Mouse (Mus musculus): ENCODE measurements around the gene Rnf7.
"Not testable (repeated sequence)": the region's sequence is repeated elsewhere in the genome, so short reads cannot be mapped to it uniquely, and the experiment has no call there.

Rnf7 gene

DNA sequence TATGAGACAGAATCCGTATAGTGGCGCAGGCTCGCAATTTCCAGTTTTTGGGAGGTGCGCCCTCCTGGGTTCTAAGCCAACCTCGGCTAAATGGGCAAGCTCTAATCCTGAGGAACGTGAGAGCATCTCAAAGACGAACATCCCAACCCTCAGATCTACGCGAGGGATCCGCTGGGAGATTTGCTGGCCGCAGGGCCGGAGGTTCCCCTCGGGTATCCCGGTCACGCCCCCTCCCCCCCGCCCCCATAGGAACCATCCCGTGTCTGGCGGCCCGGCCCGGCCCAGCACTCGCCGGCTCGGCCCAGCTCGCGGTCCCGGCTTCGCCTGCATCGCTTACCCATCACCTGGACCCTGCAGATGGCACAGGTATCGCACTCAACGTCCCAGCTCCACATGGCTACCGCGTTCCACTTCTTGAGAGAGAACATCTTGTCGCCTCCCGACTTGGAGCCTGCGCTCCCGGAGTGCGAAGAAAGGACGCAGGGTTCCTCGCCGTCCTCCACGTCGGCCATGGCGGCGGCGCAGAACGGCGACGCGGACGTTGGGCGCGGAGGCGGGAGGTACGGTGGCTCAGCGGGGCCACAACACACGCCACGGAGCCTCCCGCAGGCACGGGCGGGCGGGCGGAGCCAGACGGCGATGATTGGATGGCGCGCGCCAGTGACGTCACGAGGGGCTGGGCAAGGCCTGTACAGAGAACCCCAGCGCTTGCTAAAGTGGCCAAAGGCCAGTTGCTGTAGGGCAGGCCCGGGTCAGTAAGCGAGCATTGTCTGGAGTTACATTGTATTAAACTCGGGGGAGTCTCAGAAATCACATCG lies at the start of gene Rnf7:
Rnf7 (minus strand) TSS at position 605 of the 818 bp plus-strand sequence.
- peak; percentile 88 for DNase-seq (ENCODE audit: low read depth, low spot score)

DNA sequence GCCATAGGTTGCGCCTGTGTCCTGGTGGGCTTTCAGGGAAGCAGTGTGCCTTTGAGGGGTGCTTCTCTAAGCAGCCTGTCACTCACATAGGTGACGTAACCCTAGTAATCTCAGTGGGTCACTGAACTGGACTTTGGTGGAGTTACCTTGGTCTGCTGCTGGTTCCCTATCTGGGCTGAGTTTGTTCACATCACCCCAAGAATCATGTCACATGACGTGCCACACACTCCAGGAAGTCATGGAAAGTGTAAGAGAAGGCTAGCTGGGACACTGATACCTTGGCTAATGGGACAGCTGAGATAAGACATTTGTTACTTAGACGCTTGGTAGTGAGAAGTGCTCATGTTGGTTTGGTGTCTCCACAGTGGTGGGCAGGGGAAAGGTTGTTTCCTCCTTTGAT lies 47.5 kb upstream of the Rnf7 start:
- DNase-seq (ENCODE audit: low read depth, low spot score), result no peak

DNA sequence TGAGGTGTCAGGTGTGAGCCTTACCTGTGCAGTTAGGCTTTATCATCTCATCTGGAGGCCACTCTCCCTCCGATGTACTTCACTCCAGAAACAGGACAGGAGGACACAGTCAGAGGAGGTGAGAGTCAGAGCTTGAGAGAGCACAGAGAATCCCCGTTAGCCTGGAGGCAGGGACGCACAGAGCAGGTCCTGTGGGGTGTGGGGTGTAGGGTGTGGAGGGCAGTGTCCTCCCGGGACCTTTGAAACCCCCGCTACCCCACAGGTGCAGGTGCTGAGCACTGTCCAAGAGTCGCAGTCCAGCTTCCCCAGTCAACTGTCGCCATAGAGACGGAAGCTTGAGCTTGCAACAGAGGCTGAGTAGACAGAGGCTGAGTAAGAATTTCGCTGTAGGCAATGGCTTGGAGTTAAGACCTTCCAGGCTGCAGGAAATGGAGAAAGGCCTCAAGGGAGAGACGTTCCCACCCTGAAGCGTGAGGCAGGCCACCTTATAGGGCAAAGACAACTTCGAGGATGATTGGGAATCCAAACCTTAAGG lies 46.6 kb upstream of the Rnf7 start, which contains the start of gene Gm28729:
Gm28729 (minus strand) TSS at position 293 of the 535 bp plus-strand sequence.
- DNase-seq (ENCODE audit: low read depth, low spot score), result no peak

DNA sequence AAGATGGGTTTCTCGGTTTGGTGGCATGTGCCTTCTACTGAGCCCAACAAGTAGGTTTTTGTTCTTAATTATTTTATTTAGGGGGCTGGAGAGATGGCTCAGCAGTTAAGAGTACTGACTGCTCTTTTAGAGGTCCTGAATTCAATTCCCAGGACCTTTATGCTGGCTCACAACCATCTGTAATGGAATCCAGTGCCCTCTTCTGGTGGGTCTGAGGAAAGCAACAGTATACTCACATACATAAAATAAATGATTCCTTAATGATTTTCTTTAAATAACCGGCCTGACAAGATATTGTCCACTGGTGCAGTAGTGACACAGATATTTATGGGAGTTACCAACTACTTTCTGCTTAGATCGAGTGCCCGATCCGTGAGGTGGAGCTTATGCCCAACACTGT lies 44.7 kb upstream of the Rnf7 start:
- DNase-seq (ENCODE audit: low read depth, low spot score), result no peak

DNA sequence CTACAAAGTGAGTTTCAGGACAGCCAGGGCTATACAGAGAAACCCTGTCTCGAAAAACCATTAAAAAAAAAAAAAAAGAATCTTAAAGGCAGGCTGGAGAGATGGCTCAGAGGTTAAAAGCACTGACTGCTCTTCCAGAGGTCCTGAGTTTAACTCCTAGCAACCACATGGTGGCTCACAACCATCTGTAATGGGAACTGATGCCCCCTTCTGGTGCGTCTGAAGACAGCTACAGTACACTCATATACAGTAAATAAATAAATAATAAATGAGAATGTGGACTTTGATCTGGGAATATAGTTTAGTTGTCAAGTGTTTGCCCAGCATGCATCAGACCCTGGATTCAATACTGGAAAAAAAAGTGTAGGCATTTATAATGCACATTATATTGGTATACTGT lies 43.1 kb upstream of the Rnf7 start:
- DNase-seq (ENCODE audit: low read depth, low spot score), result not testable (repeated sequence)

DNA sequence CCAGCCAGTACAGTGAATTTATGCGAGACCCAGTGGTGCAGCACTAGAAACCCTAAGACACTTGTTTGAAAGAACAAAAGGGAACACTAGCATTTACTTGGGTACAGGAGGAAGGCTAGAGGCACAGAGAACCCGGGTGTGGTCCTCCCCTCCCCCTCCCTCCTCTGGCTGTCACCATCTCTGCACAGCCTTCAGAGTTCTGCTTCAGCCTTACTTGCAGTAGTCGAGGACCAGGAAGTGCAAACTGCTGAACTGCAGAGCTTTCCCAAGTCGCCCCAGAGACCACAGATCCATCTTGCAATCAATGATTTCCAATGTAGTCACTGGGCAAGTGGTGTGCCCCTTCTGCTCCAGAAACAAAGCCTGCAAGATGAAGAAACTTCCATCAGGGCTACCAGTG lies 39.0 kb upstream of the Rnf7 start:
- no peak for DNase-seq (ENCODE audit: low read depth, low spot score)

DNA sequence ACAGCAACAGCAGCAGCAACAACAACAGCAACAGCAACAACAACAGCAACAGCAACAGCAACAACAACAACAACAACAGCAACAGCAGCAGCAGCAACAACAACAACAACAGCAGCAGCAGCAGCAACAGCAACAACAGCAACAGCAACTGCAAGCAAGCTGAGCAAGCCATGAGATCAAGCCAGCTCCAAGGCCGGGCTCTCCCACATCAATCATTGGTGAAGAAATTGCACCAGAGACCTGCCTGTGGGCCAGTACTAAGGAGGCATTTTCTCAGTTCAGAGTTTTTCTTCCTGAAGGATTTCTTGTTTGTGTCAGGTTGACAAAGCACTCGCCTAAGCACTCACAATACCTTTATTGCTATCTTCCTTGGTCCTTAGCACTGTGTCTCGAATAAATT lies 38.3 kb upstream of the Rnf7 start:
- DNase-seq (ENCODE audit: low read depth, low spot score), result no peak

DNA sequence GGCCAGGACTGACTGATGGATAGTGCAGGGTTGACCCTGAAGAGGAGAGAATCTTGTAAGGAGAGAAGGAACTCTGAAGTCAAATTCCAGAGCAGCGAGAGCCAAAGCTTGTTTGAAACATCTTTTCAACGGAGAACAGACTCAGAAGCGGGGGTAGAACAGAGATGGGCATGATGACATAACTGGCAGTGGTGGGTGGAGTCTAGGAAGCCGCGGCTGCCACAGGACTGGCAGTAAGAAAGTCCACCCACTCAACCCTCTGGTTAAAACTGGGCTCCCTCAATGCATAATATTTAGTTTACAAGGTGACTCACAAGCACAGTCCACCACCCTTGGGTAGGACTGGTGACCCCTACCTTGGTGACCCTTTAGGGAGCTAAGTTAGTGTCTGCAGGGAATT lies 37.3 kb upstream of the Rnf7 start:
- no peak for DNase-seq (ENCODE audit: low read depth, low spot score)

DNA sequence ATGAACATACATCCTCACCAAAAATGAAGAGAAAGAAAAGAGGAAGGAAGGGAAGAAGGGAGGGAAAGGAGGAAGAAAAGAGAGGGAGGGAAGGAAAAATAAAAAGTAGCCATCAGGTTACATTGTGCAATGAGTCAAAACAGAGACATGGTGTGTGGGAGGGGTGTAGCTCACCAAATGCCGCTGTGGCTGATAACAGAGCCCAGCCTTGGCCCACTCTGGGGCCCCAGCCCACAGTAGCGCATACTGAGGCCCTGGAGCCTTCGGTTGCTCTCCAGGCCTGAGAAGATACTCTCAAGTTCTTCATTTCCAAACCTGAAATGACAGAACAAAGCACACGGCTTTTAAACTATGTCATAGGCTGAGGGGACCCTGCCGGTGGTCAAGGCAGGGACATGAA lies 35.8 kb upstream of the Rnf7 start:
- DNase-seq (ENCODE audit: low read depth, low spot score), result no peak

DNA sequence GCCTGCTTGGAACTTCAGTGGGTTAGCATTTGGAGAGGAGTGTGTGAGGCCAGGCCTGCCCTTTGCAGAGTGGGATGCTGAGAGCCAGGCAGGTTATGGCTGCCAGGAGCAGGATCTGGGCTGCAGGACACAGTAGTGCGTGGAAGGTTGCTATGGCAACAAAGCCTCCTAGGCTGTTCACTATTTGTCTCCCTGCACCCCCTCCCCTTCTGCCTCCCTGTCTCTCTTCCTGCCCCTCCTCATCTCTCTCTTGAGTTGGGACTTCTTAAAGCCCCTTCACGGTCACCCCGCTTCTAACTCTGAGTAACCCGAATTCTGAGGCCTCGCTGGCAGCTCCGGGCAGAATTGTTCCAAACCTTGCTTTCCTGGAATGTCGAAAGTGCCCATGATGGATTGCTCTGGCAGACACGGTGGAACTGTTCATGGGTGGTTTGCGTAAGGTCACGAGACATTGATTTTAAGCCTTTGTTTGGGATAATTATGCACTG lies 27.6 kb upstream of the Rnf7 start:
- no peak for DNase-seq (ENCODE audit: low read depth, low spot score)

DNA sequence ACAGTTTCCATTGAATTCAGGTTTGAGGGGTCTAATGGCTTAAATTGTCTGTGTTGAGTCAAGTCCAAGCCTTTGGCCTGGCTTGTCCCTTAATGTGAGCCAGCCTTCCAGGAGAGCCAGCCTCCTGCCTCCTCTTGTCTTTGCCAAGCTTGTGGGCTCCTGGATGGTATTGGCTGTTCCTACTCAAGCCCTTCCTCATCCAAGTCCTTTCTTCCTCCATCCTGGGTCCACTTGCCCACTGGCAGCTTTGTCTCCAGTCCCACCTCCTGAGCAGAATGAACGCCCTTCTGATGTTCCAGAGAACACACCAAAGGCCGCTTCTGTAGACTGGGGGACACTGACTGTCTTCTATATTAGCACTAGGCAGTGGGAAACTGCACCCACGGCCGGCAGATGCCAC lies 26.7 kb upstream of the Rnf7 start:
- no peak for DNase-seq (ENCODE audit: low read depth, low spot score)

DNA sequence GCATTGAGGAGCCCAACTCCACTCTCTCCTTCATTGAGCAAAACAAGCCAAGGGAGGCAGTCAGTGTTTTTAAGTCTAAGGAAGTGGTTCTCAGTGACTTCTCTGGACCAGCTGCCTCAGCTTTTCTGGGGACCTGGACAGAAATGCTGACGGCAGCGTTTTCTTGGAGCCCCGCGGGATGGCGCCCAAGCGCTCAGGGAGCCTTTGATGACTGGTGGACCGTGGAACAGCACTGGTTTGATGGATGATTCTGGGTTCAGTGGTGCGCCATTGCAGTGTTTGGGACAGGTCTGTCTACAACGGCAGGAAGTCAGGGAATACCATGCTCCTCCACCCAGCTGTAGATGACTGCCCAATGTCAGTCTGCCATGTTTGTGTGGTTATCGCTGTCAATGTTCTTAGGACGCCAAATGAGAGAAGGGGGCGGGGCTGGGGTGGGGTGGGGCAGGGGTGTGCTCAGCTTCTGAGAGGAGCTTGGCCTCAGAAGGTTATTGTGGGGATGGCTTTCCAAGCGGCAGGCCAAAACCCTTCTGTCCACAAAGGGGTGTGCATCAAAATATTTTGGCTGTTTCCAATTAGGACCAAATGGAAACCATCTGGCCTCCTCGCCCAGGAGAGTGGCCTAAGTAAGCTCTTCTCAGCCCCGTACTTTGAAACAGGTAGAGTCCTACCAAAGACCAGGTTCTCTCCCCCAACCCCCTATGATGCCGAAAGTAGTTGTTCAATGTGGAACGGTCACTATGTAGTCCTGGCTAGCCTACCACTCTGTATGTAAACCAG lies 25.8 kb upstream of the Rnf7 start:
- DNase-seq (ENCODE audit: low read depth, low spot score), result no peak

DNA sequence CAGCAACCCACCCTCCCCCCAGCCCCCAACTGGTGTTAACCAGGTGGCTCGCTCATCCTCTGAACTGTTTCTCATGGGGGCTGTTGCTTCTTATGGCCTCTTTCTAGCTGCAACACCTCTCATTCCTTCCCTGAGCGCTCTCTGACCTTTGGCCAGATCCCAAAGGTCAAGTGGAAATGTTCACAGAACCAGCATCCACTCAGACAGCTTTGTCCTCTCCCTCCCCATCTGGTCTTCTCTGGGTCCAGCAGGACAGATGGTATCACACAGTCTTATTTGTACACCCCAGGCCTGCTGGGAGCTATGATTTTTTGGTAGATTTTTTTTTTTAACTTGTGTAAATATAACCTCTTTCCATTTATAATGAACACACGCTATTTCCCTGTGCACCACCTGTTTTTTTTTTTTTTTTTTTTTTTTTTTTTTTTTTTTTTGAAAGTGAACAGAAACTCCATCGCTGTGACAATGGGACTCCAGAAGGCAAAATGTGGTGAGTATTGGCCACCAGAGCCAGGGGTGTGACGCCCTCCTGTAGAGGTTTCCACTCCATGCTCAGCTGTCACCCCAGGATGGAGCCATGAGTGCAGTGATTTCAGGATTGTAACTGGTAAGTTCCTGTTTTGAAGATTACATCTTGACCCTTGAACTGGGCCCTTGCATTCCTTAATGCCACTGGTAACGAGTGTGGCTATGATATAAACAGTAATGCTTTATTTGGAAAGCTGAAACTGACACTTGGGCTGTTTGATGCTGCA lies 24.6 kb upstream of the Rnf7 start:
- DNase-seq (ENCODE audit: low read depth, low spot score), result no peak

DNA sequence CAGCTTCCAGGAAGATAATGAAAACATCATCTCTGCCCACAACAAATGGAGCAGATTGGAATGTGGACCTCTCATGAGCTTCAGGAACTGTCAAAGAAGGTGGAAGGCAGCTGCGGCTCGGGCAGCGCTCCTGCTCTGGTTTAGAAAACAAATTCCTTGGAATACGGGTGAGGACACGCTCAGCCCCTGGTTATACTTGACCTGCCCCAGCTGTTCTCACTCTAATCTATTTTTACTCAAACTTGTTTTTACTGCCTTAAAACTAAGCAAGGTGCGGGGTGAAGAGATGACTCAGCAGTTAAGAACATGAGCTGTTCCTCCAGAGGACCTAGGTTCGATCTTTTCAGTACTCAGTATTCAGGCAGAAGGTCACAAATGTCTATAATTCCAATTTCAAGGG lies 22.7 kb upstream of the Rnf7 start:
- DNase-seq (ENCODE audit: low read depth, low spot score), result no peak

DNA sequence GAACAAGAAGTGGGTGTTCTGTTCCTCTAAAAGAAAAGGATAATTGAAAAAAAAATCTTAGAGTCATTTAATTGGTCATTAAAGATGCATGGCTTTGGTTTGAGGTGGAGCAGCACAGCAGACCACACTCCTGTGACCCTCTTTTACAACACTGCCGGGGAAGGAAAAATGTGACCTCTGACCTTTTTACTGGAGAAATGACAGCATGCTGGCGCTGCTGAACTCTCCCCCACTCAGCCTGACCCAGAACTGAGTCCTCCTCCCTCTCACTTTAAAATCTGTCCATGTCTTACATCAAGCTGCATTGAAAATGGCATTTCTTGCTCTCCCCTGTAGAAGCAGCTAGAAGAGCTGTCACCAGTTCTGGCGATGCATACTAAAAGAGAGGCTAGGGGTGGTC lies 14.7 kb upstream of the Rnf7 start:
- DNase-seq (ENCODE audit: low read depth, low spot score), result no peak

DNA sequence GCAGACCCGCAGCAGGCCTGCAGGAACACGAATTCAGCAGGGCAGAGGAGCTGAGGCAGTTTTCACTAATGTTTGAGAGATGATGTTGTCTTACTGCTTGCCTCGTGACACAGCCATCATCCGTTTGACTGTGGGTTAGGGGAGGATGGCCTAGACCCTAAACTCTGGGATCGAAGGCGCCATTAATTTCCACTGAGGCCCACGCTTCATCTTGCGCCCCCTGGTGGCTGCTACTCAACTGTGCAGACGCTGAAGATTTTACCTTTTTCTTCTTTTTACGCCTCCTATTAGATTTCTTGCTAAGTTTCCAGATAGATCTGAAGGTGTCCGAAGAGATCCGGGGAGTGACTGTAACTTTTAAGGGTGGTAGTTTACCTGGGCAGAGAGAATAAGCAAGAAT lies 13.3 kb upstream of the Rnf7 start:
- peak; percentile 30 for DNase-seq (ENCODE audit: low read depth, low spot score)

DNA sequence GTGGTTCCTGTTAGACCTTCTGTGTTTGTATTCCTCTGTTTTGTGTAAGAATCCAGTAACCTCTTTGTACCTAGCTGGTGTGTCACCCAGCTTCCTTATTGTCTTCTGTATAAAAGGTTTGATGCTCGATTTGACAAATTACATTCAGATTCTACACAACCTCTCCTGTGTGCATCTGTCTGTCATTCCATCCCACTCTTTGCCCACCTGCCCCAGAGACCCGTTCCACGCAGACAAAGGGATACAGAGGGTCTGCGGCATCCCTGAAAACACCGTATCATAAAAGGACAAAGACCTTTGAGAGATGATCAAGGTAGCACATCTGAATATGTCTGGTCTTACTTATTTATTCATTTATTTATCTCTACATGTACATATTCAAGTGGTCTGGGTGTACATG lies 9.4 kb upstream of the Rnf7 start:
- DNase-seq (ENCODE audit: low read depth, low spot score), result not testable (repeated sequence)

DNA sequence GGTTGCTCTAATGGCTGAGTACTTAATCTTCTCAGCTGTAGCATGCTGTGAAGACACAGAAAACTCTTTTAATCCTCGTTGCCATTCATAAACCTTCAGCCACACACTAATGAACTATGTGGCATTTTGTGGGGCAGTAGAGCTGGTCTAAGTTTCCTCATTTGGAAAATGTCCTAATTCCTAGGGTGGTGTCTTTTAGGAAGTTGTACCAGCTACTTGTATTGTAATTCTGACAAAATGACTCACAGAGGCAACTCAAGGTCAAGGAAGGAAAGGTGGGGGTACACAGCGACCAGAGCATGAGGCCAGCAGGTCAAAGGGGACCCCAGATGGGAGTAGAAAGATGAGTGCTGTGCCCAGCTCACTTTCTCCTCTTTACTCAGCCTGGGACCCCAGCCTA lies 5.2 kb upstream of the Rnf7 start:
- DNase-seq (ENCODE audit: low read depth, low spot score), result no peak

DNA sequence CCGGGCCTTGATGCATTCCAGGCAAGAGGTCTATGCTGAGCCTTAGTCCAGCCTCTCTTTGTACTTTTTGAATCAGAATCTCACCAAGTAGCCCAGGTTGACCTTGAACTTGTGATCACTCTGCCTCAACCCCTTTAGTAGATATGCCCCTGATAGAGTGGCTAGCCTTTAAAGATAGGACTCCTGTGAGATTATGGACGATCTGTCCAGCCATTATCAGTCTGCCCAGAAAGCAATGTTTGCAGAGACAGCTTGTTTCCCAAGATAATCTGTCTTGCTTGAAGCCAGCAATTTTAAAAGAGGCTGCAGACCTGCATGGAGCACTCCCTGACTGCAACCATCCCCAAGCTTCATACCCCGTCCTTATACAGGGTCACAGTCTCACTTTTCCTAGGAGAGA lies 4.6 kb upstream of the Rnf7 start:
- DNase-seq (ENCODE audit: low read depth, low spot score), result no peak

DNA sequence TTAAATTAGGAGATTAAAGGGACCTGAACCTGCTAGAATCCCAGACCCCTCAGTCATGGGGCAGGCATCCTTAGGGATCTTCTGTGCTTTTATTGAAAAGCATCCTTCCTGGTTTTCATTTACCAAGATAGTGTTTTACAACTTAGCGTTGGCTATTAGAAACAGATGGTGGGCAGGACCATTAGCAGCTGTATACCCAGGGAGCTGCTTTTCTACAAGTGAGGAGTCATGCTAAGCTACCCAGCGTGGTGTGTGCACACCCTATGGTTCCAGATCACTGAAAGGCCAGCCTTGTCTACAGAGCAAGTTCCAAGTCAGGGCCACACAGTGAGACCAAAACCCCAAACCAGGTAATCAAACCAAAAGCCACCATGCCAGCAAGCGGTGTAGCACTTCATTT lies 6.1 kb downstream of the Rnf7 start:
- no peak for DNase-seq (ENCODE audit: low read depth, low spot score)

DNA sequence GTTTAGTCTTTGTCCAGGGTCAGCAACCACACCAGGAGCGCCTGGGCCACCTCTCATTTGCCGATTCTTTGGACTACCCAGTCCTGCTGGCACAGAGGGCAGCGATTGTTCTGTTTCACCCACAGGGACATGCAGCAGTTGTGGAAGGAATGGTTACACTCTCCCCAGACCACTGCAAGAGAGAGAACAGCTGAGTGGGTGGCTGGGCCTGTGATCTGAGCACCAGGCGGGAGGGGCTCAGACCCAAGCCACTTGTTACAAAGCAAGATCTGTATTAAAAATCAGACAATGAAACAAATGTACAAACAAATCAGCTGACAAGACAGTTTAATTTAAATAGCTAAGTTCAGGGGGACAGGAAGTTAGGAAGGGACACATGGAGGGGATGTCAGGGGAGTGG lies 6.8 kb downstream of the Rnf7 start:
- not testable (repeated sequence) for DNase-seq (ENCODE audit: low read depth, low spot score)

Data from c-Kit-negative CD71-positive TER-119-positive erythroid progenitor cells, embryonic 14.5 days (primary cell).